9 mouse cellular contexts compared by ENCODE assay signal in the genomic region with DNA sequence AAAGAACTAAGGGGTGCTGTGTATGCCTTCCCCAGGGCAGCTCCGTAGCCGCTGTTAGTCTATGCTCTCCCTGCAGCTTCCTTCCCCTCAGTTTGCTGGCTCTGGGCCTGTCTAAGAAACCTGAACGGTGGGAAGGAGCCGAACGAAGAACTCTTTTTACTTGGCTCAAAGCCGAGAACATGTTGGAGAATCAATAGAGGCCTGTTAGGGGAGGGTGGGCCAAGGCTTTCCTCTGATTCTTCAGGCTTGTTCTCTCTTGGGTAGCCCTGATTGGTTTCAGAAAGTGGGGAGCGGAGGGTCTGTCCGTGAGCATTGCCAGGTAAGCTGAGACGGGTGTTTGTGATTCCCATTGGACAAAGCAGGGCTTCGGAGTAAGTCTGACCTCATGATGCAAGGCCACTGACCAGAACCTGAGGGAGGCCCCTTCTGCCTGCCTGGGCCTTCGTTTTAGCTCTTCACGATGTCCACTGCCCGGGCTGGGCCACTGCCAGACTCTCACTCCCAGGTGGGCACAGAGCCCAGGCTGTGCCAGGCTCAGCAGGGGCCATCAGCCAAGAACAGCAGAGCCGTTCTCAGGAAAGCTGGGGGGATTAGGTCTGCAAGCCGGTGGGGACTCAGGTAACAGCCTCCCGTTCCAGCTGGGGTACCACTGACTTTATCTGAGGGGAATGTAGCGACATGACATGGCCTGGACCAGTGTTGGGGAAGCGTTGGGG. TPM values are rescaled to one million over a fixed set of nuclear protein-coding genes. Genes with fewer than 3 reads are reported as not detected.
DNase-seq lines count a peak whose midpoint lies in the region; ATAC-seq lines count a peak whose summit lies in the region.
"Had no signal": no experiment of that assay in that cellular context is flagged by ENCODE, and none has a peak within 500 bp of the region (broad histone marks: within the 10 kb centered on the region; RNA-seq: fewer than 3 reads in every experiment).

No protein-coding gene starts in this region.

- peak; percentile 64; the same call in 1 of the 2 replicates for ATAC-seq in hindbrain, embryonic 16.5 days
- no peak for ATAC-seq in hindbrain, embryonic 13.5 days (ENCODE audit: low FRiP score)
- peak; percentile 61; the same call in 1 of the 2 replicates for ATAC-seq in stomach, embryonic 16.5 days (ENCODE audit: insufficient read depth, low FRiP score)
- no peak for ATAC-seq in liver, embryonic 12.5 days

- DNase-seq in adrenal gland, postnatal 14 days, result peak; percentile 71
- no peak for DNase-seq in adrenal gland, adult 8-10 months
- DNase-seq in testis, postnatal 10 days (ENCODE audit: low spot score), result peak; percentile 71
- no peak for DNase-seq in testis, postnatal 14 days (ENCODE audit: low spot score)

- H3K9me3 ChIP-seq in hindbrain, embryonic 16.5 days (ENCODE audit: control insufficient read depth, low read length), result no peaks in the 10 kb centered on the region
- no peaks in the 10 kb centered on the region for H3K9me3 ChIP-seq in hindbrain, embryonic 13.5 days
- no peaks in the 10 kb centered on the region for H3K9me3 ChIP-seq in stomach, embryonic 16.5 days (replicated peaks; ENCODE audit: control insufficient read depth, low read length)
- H3K9me3 ChIP-seq in liver, embryonic 12.5 days (replicated peaks), result no peaks in the 10 kb centered on the region
- H3K9me3 ChIP-seq: midbrain, embryonic 12.5 days had no signal

- H3K27me3 ChIP-seq in hindbrain, embryonic 16.5 days (replicated peaks; ENCODE audit: control insufficient read depth, insufficient read depth, low read length), result no peaks in the 10 kb centered on the region
- no peaks in the 10 kb centered on the region for H3K27me3 ChIP-seq in hindbrain, embryonic 13.5 days
- no peaks in the 10 kb centered on the region for H3K27me3 ChIP-seq in stomach, embryonic 16.5 days (ENCODE audit: control insufficient read depth, insufficient read depth, low read length)
- peaks cover 4% of the 10 kb centered on the region; the same call in 1 of the 2 replicates for H3K27me3 ChIP-seq in liver, embryonic 12.5 days (replicated peaks)
- H3K27me3 ChIP-seq: midbrain, embryonic 12.5 days had no signal

- H3K27ac ChIP-seq in hindbrain, embryonic 16.5 days (ENCODE audit: low read depth, low read length), result peak overlapping the region; percentile 39; the same call in 1 of the 2 replicates
- no peak overlapping the region for H3K27ac ChIP-seq in hindbrain, embryonic 13.5 days
- peak overlapping the region; percentile 26; the same call in 1 of the 2 replicates for H3K27ac ChIP-seq in stomach, embryonic 16.5 days (ENCODE audit: low read length)
- no peak overlapping the region for H3K27ac ChIP-seq in liver, embryonic 12.5 days
- H3K27ac ChIP-seq: midbrain, embryonic 12.5 days had no signal

- H3K9ac ChIP-seq in hindbrain, embryonic 16.5 days (ENCODE audit: low read depth, low read length), result no peak overlapping the region; the same call in 1 of the 2 replicates
- no peak overlapping the region for H3K9ac ChIP-seq in hindbrain, embryonic 13.5 days
- H3K9ac ChIP-seq in stomach, embryonic 16.5 days (ENCODE audit: low read length), result no peak overlapping the region; the same call in 1 of the 2 replicates
- no peak overlapping the region for H3K9ac ChIP-seq in liver, embryonic 12.5 days
- H3K9ac ChIP-seq: midbrain, embryonic 12.5 days had no signal

- no peaks in the 10 kb centered on the region for H3K36me3 ChIP-seq in hindbrain, embryonic 16.5 days (ENCODE audit: control insufficient read depth, insufficient read depth, low read length)
- no peaks in the 10 kb centered on the region for H3K36me3 ChIP-seq in hindbrain, embryonic 13.5 days
- no peaks in the 10 kb centered on the region for H3K36me3 ChIP-seq in stomach, embryonic 16.5 days (ENCODE audit: control insufficient read depth, insufficient read depth, low read length)
- H3K36me3 ChIP-seq in liver, embryonic 12.5 days, result no peaks in the 10 kb centered on the region
- H3K36me3 ChIP-seq: midbrain, embryonic 12.5 days had no signal

- WGBS in hindbrain, embryonic 16.5 days, result 61% methylated on average over 18 of the region's 18 CpGs
- WGBS in hindbrain, embryonic 13.5 days, result 72% methylated on average over 18 of the region's 18 CpGs
- 56% methylated on average over 18 of the region's 18 CpGs for WGBS in stomach, embryonic 16.5 days
- WGBS in liver, embryonic 12.5 days (ENCODE audit: insufficient replicate concordance), result 65% methylated on average over 18 of the region's 18 CpGs

- no peak overlapping the region for H3K4me3 ChIP-seq in hindbrain, embryonic 16.5 days (ENCODE audit: low read length)
- no peak overlapping the region for H3K4me3 ChIP-seq in hindbrain, embryonic 13.5 days
- no peak overlapping the region for H3K4me3 ChIP-seq in stomach, embryonic 16.5 days (replicated peaks; ENCODE audit: low read length)
- H3K4me3 ChIP-seq in liver, embryonic 12.5 days, result no peak overlapping the region
- H3K4me3 ChIP-seq: midbrain, embryonic 12.5 days had no signal

- peaks cover 7% of the 10 kb centered on the region; the same call in 1 of the 2 replicates for H3K4me1 ChIP-seq in hindbrain, embryonic 16.5 days (ENCODE audit: control insufficient read depth, insufficient read depth, low read depth, low read length)
- peaks cover 3% of the 10 kb centered on the region; the same call in 1 of the 2 replicates for H3K4me1 ChIP-seq in hindbrain, embryonic 13.5 days (replicated peaks)
- peaks cover 5% of the 10 kb centered on the region; the same call in 1 of the 2 replicates for H3K4me1 ChIP-seq in stomach, embryonic 16.5 days (ENCODE audit: control insufficient read depth, insufficient read depth, low read length)
- no peaks in the 10 kb centered on the region for H3K4me1 ChIP-seq in liver, embryonic 12.5 days
- H3K4me1 ChIP-seq: midbrain, embryonic 12.5 days had no signal

- no peak overlapping the region for H3K4me2 ChIP-seq in hindbrain, embryonic 16.5 days (ENCODE audit: low read length)
- no peak overlapping the region for H3K4me2 ChIP-seq in hindbrain, embryonic 13.5 days
- H3K4me2 ChIP-seq in stomach, embryonic 16.5 days (ENCODE audit: low read depth, low read length), result no peak overlapping the region
- H3K4me2 ChIP-seq in liver, embryonic 12.5 days, result no peak overlapping the region
- H3K4me2 ChIP-seq: midbrain, embryonic 12.5 days had no signal

RNA-seq across cellular contexts. Expression of gene Eln, which starts 14.4 kb away (rescaled TPM):
- total RNA-seq in adrenal gland, postnatal 14 days (2021), result 148 and 554 TPM in 2 replicates
- 10 to 100 TPM in 2 of 4 experiments, 1 to 10 TPM in 2; 6.8 to 12.7 (median 9.7) TPM for total RNA-seq in adrenal gland, adult 8-10 months (2022)
- polyA plus RNA-seq in hindbrain, embryonic 16.5 days (2015; fragmentation: Nextera tagmentation; extraction: Ambion mirVana), result 25.1 and 26.7 TPM in 2 replicates
- 5.7 and 7.8 TPM in 2 replicates for polyA plus RNA-seq in hindbrain, embryonic 13.5 days (2015; fragmentation: Nextera tagmentation; extraction: Ambion mirVana)
- 93.7 and 97.0 TPM in 2 replicates for polyA plus RNA-seq in stomach, embryonic 16.5 days (2015; fragmentation: Nextera tagmentation; extraction: Ambion mirVana)
- 2.6 and 4.7 TPM in 2 replicates for polyA plus RNA-seq in liver, embryonic 12.5 days (2016; fragmentation: Nextera tagmentation; extraction: Ambion mirVana)

Comparison
In these comparisons a context has a peak if more than half of its experiments do, and no peak if none do; other contexts are left out.
1. DNase-seq: peak in adrenal gland, postnatal 14 days (single experiment) and testis, postnatal 10 days (single experiment); none in adrenal gland, adult 8-10 months (single experiment) and testis, postnatal 14 days (single experiment).
2. ATAC-seq: peak in hindbrain, embryonic 16.5 days (single experiment) and stomach, embryonic 16.5 days (single experiment); none in hindbrain, embryonic 13.5 days (single experiment) and liver, embryonic 12.5 days (single experiment).
3. H3K27ac ChIP-seq: peak in hindbrain, embryonic 16.5 days (single experiment) and stomach, embryonic 16.5 days (single experiment); none in hindbrain, embryonic 13.5 days (single experiment) and liver, embryonic 12.5 days (single experiment).